Mouse (Mus musculus) neural tube, embryonic 14.5 days (tissue): ENCODE measurements at regions not wholly inside any gene's neighbourhood (a gene's known extent, or its start where the extent isn't known, plus 50 kb on each side); places are given as distances from the start of the nearest gene placed in this dataset.

Experiments
- ATAC-seq: fragments of 200-750 bp; cut with Nextera tagmentation; 2 replicates; pipeline ENCODE4 v1.8.0; 2017; ENCODE audit warnings: low read depth, mild to moderate bottlenecking, moderate TSS enrichment, moderate library complexity
- H3K27ac ChIP-seq: fragments of 300-500 bp; sonication (generic); 2 replicates; pipeline ENCODE4 v1.5.1; 2014; ENCODE audit warnings: low read depth, mild to moderate bottlenecking, control low read depth, low read length, moderate library complexity, mixed read lengths
- H3K27me3 ChIP-seq: fragments of 300-500 bp; sonication (generic); 2 replicates; pipeline ENCODE4 v1.6.1; 2014; ENCODE audit warnings: low read length; ENCODE audit not compliant: control insufficient read depth, insufficient read depth
- H3K36me3 ChIP-seq: fragments of 300-500 bp; sonication (generic); 2 replicates; pipeline ENCODE4 v1.6.1; 2014; ENCODE audit warnings: low read length, mixed read lengths; ENCODE audit not compliant: control insufficient read depth, insufficient read depth
- H3K4me1 ChIP-seq: fragments of 300-500 bp; sonication (generic); 2 replicates; pipeline ENCODE4 v1.6.1; 2014; ENCODE audit warnings: low read length; ENCODE audit not compliant: control insufficient read depth, insufficient read depth
- H3K4me2 ChIP-seq: fragments of 300-500 bp; sonication (generic); 2 replicates; pipeline ENCODE4 v1.6.1; 2014; ENCODE audit warnings: mild to moderate bottlenecking, low read depth, low read length, control low read depth
- H3K4me3 ChIP-seq: fragments of 300-500 bp; sonication (generic); 2 replicates; pipeline ENCODE4 v1.5.1; 2014; ENCODE audit warnings: low read depth, low read length, control low read depth, mixed read lengths
- H3K9ac ChIP-seq: fragments of 300-500 bp; sonication (generic); replicated peaks from 2 replicates; pipeline ENCODE4 v1.6.1; 2014; ENCODE audit warnings: low read depth, mild to moderate bottlenecking, control low read depth, low read length, mixed read lengths
- H3K9me3 ChIP-seq: fragments of 300-500 bp; sonication (generic); 2 replicates; pipeline ENCODE4 v1.6.1; 2016; ENCODE audit warnings: low read length; ENCODE audit not compliant: control insufficient read depth
- WGBS: fragments of 180-500 bp; shearing (Covaris S2); extraction: QIAGEN DNeasy Blood & Tissue Kit; methylation state at CpG from one replicate; pipeline ENCODE4 v1.1.7; 2014; 5-methylcytosine and 5-hydroxymethylcytosine counted together

GRCm38 (mm10) chr1:52324356-52324755 lies 91.3 kb upstream of the Gls start:
- no peak overlapping the region for H3K9ac ChIP-seq
- no peaks in the 10 kb centered on the region for H3K4me1 ChIP-seq
- no peak overlapping the region for H3K4me2 ChIP-seq
- no peaks in the 10 kb centered on the region for H3K9me3 ChIP-seq
- no peaks in the 10 kb centered on the region for H3K36me3 ChIP-seq
- no peak overlapping the region for H3K4me3 ChIP-seq
- H3K27ac ChIP-seq = no peak overlapping the region
- H3K27me3 ChIP-seq = no peaks in the 10 kb centered on the region
- WGBS = 88% methylated on average over 2 of the region's 2 CpGs
- no peak for ATAC-seq

GRCm38 (mm10) chr1:52312076-52312633 lies 79.1 kb upstream of the Gls start:
- no peak overlapping the region for H3K4me2 ChIP-seq
- no peaks in the 10 kb centered on the region for H3K27me3 ChIP-seq
- ATAC-seq = no peak
- no peaks in the 10 kb centered on the region for H3K36me3 ChIP-seq
- H3K4me3 ChIP-seq = no peak overlapping the region
- no peak overlapping the region for H3K9ac ChIP-seq
- H3K27ac ChIP-seq = no peak overlapping the region
- no peaks in the 10 kb centered on the region for H3K9me3 ChIP-seq
- WGBS = 68% methylated on average over 3 of the region's 3 CpGs
- no peaks in the 10 kb centered on the region; the same call in 1 of the 2 replicates for H3K4me1 ChIP-seq

- Histone ChIP-seq H3K4me3 (no peak overlapping the region), H3K27ac (no peak overlapping the region), H3K4me2 (no peak overlapping the region), H3K27me3 (no peaks in the 10 kb centered on the region), H3K4me1 (no peaks in the 10 kb centered on the region; the same call in 1 of the 2 replicates), H3K36me3 (no peaks in the 10 kb centered on the region), H3K9me3 (no peaks in the 10 kb centered on the region), H3K9ac (no peak overlapping the region)
- ATAC-seq = peak; percentile 63
- WGBS = 28% methylated on average over 6 of the region's 6 CpGs
Measured at GRCm38 (mm10) chr1:52306892-52307291, 73.9 kb upstream of the Gls start.

GRCm38 (mm10) chr1:52305679-52306632 lies 72.9 kb upstream of the Gls start:
- Histone ChIP-seq H3K9me3 (no peaks in the 10 kb centered on the region), H3K4me1 (no peaks in the 10 kb centered on the region; the same call in 1 of the 2 replicates), H3K36me3 (no peaks in the 10 kb centered on the region), H3K27ac (peak overlapping the region; percentile 18; the same call in 1 of the 2 replicates), H3K9ac (no peak overlapping the region), H3K4me2 (no peak overlapping the region), H3K27me3 (no peaks in the 10 kb centered on the region), H3K4me3 (no peak overlapping the region)
- WGBS = 58% methylated on average over 18 of the region's 18 CpGs
- ATAC-seq = peak; percentile 69

GRCm38 (mm10) chr1:52302557-52302956 lies 69.5 kb upstream of the Gls start:
- ATAC-seq = peak; percentile 62; the same call in 1 of the 2 replicates
- Histone ChIP-seq H3K9ac (no peak overlapping the region), H3K9me3 (no peaks in the 10 kb centered on the region), H3K36me3 (no peaks in the 10 kb centered on the region), H3K27ac (no peak overlapping the region), H3K27me3 (no peaks in the 10 kb centered on the region), H3K4me3 (no peak overlapping the region), H3K4me1 (no peaks in the 10 kb centered on the region; the same call in 1 of the 2 replicates), H3K4me2 (no peak overlapping the region)
- 11% methylated on average over 6 of the region's 6 CpGs for WGBS

- ATAC-seq = no peak
- Histone ChIP-seq H3K4me1 (no peaks in the 10 kb centered on the region), H3K9me3 (no peaks in the 10 kb centered on the region), H3K36me3 (no peaks in the 10 kb centered on the region), H3K4me2 (no peak overlapping the region), H3K27me3 (no peaks in the 10 kb centered on the region), H3K27ac (no peak overlapping the region), H3K4me3 (no peak overlapping the region), H3K9ac (no peak overlapping the region)
- WGBS = 63% methylated on average over 2 of the region's 2 CpGs
Measured at GRCm38 (mm10) chr1:52301266-52301665, 68.2 kb upstream of the Gls start.

- 69% methylated on average over 7 of the region's 7 CpGs for WGBS
- Histone ChIP-seq H3K9ac (no peak overlapping the region), H3K4me3 (no peak overlapping the region), H3K9me3 (no peaks in the 10 kb centered on the region), H3K4me1 (no peaks in the 10 kb centered on the region), H3K27me3 (no peaks in the 10 kb centered on the region), H3K27ac (no peak overlapping the region), H3K36me3 (no peaks in the 10 kb centered on the region), H3K4me2 (no peak overlapping the region)
- peak; percentile 74 for ATAC-seq
Measured at GRCm38 (mm10) chr1:52299559-52299958, 66.5 kb upstream of the Gls start.

GRCm38 (mm10) chr1:52298336-52298735 lies 65.3 kb upstream of the Gls start:
- Histone ChIP-seq H3K4me1 (no peaks in the 10 kb centered on the region), H3K36me3 (no peaks in the 10 kb centered on the region), H3K27me3 (no peaks in the 10 kb centered on the region), H3K4me2 (no peak overlapping the region), H3K9me3 (no peaks in the 10 kb centered on the region), H3K27ac (no peak overlapping the region), H3K9ac (no peak overlapping the region), H3K4me3 (no peak overlapping the region)
- 84% methylated on average over 5 of the region's 5 CpGs for WGBS
- no peak for ATAC-seq

- Histone ChIP-seq H3K9me3 (no peaks in the 10 kb centered on the region), H3K4me2 (no peak overlapping the region), H3K36me3 (no peaks in the 10 kb centered on the region), H3K9ac (no peak overlapping the region), H3K27me3 (no peaks in the 10 kb centered on the region), H3K4me1 (no peaks in the 10 kb centered on the region), H3K4me3 (no peak overlapping the region), H3K27ac (no peak overlapping the region)
- 74% methylated on average over 2 of the region's 2 CpGs for WGBS
- ATAC-seq = no peak
Measured at GRCm38 (mm10) chr1:52296178-52296577, 63.1 kb upstream of the Gls start.
